Mouse (Mus musculus): ENCODE measurements around the gene Zp3. TPM values are rescaled to one million over a fixed set of nuclear protein-coding genes. Genes with fewer than 3 reads are reported as not detected.

Zp3 gene
- not detected in 2 replicates for total RNA-seq (2021)
- long read RNA-seq, experiment 1, result 0 reads
- long read RNA-seq, experiment 2, result 0 reads

GRCm38 (mm10) chr5:135979904-135980303, at the start of gene Zp3:
Zp3 (plus strand) TSS chr5:135980099.
- DNase-seq, result no peak

GRCm38 (mm10) chr5:135931526-135931925, 48.4 kb upstream of the Zp3 start:
- DNase-seq, result no peak

GRCm38 (mm10) chr5:135932359-135932758, 47.5 kb upstream of the Zp3 start:
- DNase-seq, result no peak

- DNase-seq, result no peak
Observed at GRCm38 (mm10) chr5:135933222-135933899, 46.5 kb upstream of the Zp3 start.

GRCm38 (mm10) chr5:135933900-135934441, 45.9 kb upstream of the Zp3 start:
- DNase-seq, result peak; percentile 85

GRCm38 (mm10) chr5:135934481-135935175, 45.3 kb upstream of the Zp3 start, which contains the start of gene Ywhag:
Ywhag (minus strand) TSS chr5:135934616.
- peak; percentile 99 for DNase-seq

- no peak for DNase-seq
Observed at GRCm38 (mm10) chr5:135935176-135935523, 44.7 kb upstream of the Zp3 start.

- no peak for DNase-seq
Observed at GRCm38 (mm10) chr5:135935641-135936190, 44.2 kb upstream of the Zp3 start.

GRCm38 (mm10) chr5:135940587-135940986, 39.3 kb upstream of the Zp3 start:
- DNase-seq, result peak; percentile 67

- DNase-seq, result no peak
Observed at GRCm38 (mm10) chr5:135942710-135943109, 37.2 kb upstream of the Zp3 start.

- peak; percentile 66 for DNase-seq
Observed at GRCm38 (mm10) chr5:135945916-135946408, 33.9 kb upstream of the Zp3 start.

GRCm38 (mm10) chr5:135946621-135947020, 33.3 kb upstream of the Zp3 start:
- no peak for DNase-seq

- DNase-seq, result peak; percentile 59
Observed at GRCm38 (mm10) chr5:135950710-135951412, 29.0 kb upstream of the Zp3 start.

GRCm38 (mm10) chr5:135951660-135952059, 28.2 kb upstream of the Zp3 start:
- peak; percentile 43 for DNase-seq

GRCm38 (mm10) chr5:135952830-135953229, 27.1 kb upstream of the Zp3 start:
- no peak for DNase-seq

GRCm38 (mm10) chr5:135956300-135957206, 23.3 kb upstream of the Zp3 start:
- no peak for DNase-seq

GRCm38 (mm10) chr5:135957207-135957974, 22.5 kb upstream of the Zp3 start:
- peak; percentile 97 for DNase-seq

GRCm38 (mm10) chr5:135958367-135958766, 21.5 kb upstream of the Zp3 start:
- no peak for DNase-seq

GRCm38 (mm10) chr5:135959911-135960310, 20.0 kb upstream of the Zp3 start:
- no peak for DNase-seq

- no peak for DNase-seq
Observed at GRCm38 (mm10) chr5:135960909-135961635, 18.8 kb upstream of the Zp3 start.
